Mouse (Mus musculus) ES-E14 (cell line): ENCODE data around the gene Ankrd28.

ENCODE experiments used
- CHD2 ChIP-seq: IDR thresholded peaks from 2 replicates; pipeline ENCODE4 v1.6.1; 2014; ENCODE audit warnings: mild to moderate bottlenecking, low read depth, low read length, inconsistent platforms
- HCFC1 ChIP-seq: IDR thresholded peaks from 2 replicates; pipeline ENCODE4 v1.6.1; 2012; ENCODE audit warnings: low read length, inconsistent platforms, borderline replicate concordance; ENCODE audit not compliant: insufficient read depth
- MAFK ChIP-seq: IDR thresholded peaks from 2 replicates; pipeline ENCODE4 v1.6.1; 2014; ENCODE audit warnings: mild to moderate bottlenecking, low read depth, low read length, inconsistent platforms; ENCODE audit not compliant: insufficient read depth
- ZC3H11A ChIP-seq: IDR thresholded peaks from 2 replicates; pipeline ENCODE4 v1.6.1; 2012; ENCODE audit warnings: low read depth, mild to moderate bottlenecking, inconsistent platforms, low read length, borderline replicate concordance
- ZNF384 ChIP-seq: IDR thresholded peaks from 2 replicates; pipeline ENCODE4 v1.6.1; 2012; ENCODE audit warnings: low read depth, low read length, inconsistent platforms

- TF ChIP-seq ZNF384, result no peak
- no peak for TF ChIP-seq ZC3H11A
- no peak; the same call in 1 of the 2 replicates for TF ChIP-seq HCFC1
- no peak for TF ChIP-seq CHD2
- TF ChIP-seq MAFK, result no peak
Measured at GRCm38 (mm10) chr14:31830571-31831369, at the start of gene Ankrd28.
